Mouse (Mus musculus): ENCODE measurements around the gene Dnajc6. TPM values are rescaled to one million over a fixed set of nuclear protein-coding genes. Genes with fewer than 3 reads are reported as not detected.

Dnajc6 gene
- 69.6 and 77.4 TPM in 2 replicates for polyA plus RNA-seq (2012; rRNA removed)

DNA sequence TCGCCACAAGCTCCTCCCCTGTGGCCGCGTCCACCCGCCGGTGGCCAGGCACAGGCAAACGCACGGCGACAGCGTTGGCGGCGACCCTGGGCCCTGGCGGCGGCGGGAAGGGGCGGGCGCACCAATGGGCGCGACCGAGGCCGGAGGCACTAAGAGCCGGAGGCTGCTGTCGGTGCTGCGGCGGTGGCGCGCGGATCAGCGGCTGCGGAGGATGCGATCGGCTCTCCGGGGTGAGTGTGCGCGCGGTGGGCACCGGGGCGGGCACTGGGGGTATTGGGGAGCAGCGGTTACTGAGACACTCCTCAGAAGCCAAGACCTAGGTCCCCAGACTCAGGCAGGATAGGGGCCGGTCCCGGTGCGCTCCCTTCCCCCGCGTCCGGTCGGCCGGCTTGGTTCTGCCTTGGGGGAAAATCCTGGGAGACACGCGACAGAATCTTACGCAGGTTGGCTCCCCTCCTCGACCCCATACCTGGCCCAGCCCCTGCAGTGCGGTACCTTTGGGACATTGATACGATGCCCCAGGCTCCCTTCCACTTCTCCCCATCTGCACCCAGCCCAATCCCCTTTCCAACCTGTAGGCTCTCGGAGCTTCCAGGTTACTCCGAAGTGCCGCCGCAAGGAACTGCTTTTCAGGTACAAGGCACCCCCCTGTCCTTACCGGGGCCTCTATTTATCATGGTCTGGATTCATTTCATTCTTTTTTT is at the start of gene Dnajc6:
TSS of gene Dnajc6 (plus strand) at position 115 of the 704 bp plus-strand sequence.

DNA sequence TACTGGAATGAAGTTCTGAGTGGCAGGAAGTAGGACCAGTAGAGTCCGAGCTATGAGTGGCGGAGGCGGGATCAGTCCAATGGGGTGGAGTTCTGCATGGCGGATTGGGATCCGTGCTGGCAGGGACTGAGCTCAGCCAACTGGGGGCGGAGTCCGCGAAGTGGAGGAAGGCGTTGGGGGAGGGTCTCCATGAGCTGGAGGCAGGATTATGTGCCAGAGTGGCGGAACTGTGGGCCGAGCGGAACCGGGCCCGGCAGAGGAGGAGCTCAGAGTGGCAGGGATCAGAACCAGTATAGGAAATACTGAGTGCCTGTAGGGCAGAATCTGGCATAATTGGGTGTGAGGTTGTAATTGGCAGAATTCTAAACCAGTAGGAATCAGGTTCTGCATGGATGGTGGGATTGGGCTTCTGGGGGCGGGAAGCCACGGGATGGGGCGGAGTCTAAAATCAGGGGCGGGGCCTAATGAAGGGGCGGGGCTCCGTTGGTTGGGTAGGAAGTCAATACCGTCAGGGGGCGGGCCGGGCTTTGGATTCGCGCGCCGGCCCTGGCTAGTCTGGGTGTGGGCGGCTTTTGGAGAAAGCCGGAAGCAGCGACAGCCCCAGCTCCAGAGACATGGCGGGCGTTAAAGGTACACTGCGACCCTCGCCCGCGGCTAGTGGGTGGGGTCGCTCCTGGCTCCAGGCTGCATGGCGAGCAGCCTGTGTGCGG is 150.9 kb downstream of the Dnajc6 start, which contains the start of gene Leprot:
TSS of gene Leprot (plus strand) at position 523 of the 710 bp plus-strand sequence.

Other genes starting within 250 kb of the Dnajc6 start
- 51.7 and 59.0 TPM in 2 replicates for gene Jak1, start 231.4 kb upstream of the Dnajc6 start, polyA plus RNA-seq (2012; rRNA removed)
- 9.8 and 13.0 TPM in 2 replicates for gene Ak4, start 77.4 kb upstream of the Dnajc6 start, polyA plus RNA-seq (2012; rRNA removed)
- 92.4 and 92.7 TPM in 2 replicates for gene Leprot, start 151.1 kb downstream of the Dnajc6 start, polyA plus RNA-seq (2012; rRNA removed)
- 2.3 and 2.8 TPM in 2 replicates for gene Lepr, start 220.8 kb downstream of the Dnajc6 start, polyA plus RNA-seq (2012; rRNA removed)

Measured in central nervous system, embryonic 18 days (tissue).